Mouse (Mus musculus): ENCODE results near the gene Cptp.

DNA sequence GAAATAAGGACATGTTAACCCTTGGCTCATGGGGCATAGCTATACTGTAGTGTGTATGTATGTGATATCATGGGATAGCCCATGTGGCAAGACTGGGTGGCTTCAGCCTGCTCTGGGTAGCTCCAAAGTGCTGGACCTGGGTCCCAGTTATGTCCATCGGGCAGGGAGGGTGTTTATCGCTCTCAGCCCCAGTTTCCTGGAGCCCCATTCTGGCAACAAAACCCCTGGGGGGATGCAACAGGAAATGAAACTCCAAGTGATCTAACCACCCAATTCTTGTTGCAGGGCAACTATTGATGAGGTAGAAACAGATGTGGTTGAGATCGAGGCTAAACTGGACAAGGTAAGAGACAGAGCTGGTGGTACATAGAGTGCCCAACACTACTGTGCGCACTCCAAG, 26.6 kb upstream of the Cptp start:
- TF ChIP-seq CTCF (IDR thresholded peaks at IDR 0.05; ENCODE audit: insufficient read depth, low read length) (no peak), POLR2A (IDR thresholded peaks at IDR 0.05; ENCODE audit: borderline replicate concordance, extremely low read depth, low read depth, low read length) (no peak)

Data from lung, adult 2 months (tissue).